Mouse (Mus musculus): ENCODE results near the gene Stat1.
A peak's percentile ranks its signal among the peaks of the same experiment; 100 is the strongest.

Gene Stat1

DNA sequence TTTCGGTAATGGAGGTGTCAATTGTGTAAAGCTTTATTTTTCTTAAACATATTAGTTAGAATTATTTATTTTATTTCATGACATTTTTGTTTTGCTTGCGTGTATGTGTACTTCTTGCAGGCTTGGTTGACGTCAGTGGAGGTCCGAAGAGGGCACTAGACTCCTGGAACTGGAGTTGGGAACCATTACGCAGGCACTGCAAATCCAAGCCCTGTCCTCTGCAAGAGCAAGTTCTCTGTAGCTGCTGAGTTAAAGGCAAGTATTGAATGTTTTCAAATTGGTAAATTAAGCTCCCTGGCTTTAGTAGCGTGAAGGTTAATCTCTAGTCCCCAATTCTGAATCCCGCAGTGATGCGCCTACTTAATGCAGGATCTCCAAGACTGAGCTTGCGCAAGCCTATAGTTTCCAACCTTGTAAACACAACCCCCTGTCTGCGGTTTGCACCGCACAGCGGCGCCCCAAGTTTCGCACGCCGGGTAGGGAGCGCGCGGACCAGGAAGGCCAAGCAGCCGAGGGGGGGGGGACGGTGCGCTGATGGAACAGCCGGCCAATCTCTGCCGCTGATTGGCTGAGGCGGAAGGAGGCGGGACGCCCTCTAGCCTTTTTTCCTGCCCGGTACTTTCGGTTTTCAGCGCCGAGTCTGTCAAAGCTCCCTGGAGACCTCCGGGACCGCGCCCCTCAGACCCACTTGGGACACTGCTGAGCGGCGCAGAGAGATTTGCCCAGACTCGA is at the start of gene Stat1:
Gene Stat1 (plus strand): TSS at position 581 of the 732 bp plus-strand sequence.
- peak; percentile 87 to 96 for DNase-seq (ENCODE audit: inconsistent age in 2 of 2, low spot score in 1 of 2)

DNA sequence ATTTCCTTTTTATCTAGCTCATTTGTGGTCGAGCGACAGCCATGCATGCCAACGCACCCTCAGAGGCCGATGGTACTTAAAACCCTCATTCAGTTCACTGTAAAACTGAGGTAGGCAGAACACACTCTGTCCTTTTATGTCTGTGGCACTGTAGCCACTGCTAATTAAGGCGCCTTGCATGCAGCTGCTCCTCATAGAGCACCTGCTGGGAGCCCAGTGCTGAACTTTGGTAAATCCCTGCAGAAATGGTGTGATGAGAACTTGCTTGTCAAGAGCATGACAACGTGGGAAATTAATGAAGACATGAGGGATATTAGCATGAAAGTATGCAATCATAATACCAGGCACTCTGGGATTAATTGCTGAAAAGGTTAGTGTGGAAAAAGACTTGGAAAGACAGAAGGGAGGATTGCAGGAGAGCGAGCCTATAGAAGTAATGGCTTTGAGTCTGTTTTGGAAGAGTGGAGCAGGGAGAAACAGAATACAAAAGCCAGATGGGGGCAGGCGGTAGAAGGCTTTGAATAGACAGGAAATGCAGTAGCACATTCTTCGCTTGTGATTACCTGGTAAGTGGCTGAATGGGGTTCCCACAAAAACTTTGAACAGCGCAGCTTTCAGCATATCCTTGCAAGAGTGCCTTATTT is 39.4 kb upstream of the Stat1 start:
- DNase-seq (ENCODE audit: inconsistent age in 2 of 2, low spot score in 1 of 2), result no peak

DNA sequence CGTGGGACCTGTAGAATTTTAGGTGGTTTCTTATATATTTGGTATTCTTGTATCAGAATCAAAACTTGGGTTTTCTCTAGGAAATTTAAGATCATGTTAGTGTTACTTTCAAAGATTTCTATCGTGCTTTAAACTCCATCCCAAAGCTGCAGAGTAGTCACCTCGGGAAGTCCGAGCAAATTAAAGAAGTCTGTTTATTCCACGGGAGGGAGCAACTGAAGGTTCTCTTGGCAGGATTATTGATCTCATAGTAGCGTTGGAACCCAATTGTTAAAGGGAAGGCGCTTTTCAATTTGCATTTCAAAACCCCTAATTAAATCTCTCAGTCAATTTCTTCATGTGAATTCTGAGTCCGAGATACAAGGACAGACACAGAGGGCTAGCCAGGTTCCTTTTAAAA is 38.9 kb upstream of the Stat1 start:
- DNase-seq (ENCODE audit: inconsistent age in 2 of 2, low spot score in 1 of 2), result no peak

DNA sequence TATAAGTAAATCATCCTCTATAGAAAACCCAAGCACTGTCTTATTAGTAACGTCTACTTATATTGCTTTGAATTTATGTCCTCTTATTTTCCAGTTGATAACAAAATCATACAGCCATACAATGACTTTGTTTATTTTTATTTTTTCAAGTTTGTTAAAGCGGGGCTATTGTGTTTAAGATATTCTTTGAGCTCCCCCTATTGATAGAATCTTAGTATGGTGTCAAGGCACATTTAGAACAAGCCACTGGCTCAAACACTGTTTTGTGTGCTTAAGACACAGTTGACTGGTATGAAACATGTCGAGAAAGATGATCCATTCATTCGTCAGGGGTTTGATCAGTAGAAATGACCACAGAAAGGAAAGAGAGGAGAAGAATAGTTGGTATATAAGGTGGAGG is 33.0 kb upstream of the Stat1 start:
- no peak for DNase-seq (ENCODE audit: inconsistent age in 2 of 2, low spot score in 1 of 2)

DNA sequence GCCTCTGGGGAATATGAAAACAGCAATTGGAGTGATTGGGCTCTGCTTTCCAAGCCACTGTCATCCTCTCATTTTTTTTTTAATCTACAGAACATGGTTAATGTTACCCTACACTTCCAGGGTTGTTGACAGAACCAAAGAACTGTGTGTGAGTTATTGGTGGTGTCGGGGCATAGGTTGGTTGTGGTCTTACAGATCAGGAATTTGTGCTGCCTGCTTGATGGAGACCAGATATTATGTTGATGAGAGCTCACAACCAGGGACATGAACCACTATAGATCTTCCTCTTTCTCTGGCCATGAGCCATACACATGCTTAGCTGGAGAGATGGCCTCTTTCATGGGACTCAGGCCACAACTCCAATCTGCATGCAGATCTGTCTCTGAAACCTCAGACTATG is 32.1 kb upstream of the Stat1 start:
- DNase-seq (ENCODE audit: inconsistent age in 2 of 2, low spot score in 1 of 2), result no peak

DNA sequence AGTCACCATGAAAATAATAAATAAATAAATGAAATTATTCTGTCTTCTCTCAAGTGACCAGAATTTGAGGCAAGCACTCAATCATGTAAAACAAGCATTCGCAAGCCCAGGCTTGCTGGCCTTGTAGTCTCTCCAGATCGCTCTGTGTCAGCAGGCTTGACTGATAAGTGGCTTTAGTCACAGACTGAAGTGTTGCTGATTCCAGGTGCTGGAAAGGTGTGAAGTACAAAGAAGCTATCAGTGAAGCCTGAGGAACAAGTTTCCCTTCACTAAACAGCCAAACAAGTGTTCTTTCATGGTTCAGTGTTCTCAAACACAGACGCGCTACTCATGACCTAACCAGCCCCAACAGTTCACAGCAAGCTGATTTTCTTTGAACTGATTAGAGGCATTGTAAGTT is 30.6 kb upstream of the Stat1 start:
- no peak for DNase-seq (ENCODE audit: inconsistent age in 2 of 2, low spot score in 1 of 2)

DNA sequence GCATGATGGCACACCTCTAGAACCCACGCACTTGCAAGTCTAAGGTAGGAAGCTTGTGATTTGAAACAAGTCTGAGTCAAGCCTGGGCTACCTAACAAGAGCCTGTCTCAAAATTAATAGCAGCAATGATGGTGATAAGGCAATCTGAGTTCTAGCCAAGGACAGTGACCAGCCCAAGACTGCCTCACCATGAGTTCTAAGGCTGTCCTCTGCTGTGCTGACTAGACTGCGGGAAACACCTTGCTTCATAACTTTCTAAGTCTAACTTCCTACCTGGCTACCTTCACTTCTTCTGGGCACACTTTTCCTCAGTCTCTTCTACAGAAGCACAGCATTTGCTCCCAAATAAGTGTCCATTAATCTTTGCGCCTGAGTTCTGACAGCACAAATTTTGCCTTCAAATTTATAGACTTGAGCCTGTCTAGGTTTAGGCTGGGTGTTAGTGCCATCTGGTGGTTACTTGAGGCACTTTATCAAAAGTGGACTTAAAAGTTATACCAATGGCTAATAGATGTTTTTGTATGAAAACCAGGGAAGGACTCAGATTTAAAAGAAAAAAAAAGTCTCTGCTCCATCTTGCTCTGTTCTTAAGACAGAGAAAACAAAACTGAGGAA is 20.5 kb upstream of the Stat1 start:
- peak in 1 of 2 experiments; percentile 76 for DNase-seq (ENCODE audit: inconsistent age in 2 of 2, low spot score in 1 of 2)

DNA sequence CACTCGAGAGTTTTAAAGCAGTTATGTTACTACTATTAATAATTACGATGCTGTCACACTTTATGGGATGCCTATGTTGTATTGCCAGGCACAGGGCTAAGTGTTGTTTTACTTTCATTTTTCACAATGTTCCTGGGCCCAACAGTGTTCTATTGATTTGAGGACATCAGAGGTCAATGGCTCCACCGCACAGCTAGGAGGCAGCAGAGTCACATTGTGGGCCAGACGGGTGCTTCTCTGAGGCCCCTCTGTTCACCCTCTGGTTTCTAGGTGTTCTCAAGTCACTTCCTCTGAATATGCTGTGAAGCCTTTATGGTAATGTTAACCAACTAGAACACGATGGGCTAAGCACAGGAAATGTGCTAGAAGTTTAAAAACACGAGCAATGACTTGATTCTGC is 18.7 kb upstream of the Stat1 start:
- DNase-seq (ENCODE audit: inconsistent age in 2 of 2, low spot score in 1 of 2), result peak in 1 of 2 experiments; percentile 50

DNA sequence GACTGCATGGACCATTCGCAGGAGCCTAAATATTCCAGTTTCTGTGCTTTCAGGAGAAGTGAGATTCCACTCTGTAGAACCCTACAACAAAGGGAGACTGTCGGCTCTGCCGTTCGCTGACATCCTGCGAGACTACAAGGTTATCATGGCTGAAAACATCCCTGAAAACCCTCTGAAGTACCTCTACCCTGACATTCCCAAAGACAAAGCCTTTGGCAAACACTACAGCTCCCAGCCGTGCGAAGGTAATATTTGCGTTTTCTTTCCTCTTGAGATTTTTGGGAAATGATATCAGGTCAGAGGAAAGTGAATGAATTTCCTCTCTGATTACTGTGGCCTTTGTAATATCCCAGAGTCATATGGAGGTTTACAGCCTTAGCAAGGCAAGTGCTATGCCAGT is 16.4 kb upstream of the Stat1 start:
- DNase-seq (ENCODE audit: inconsistent age in 2 of 2, low spot score in 1 of 2), result no peak

DNA sequence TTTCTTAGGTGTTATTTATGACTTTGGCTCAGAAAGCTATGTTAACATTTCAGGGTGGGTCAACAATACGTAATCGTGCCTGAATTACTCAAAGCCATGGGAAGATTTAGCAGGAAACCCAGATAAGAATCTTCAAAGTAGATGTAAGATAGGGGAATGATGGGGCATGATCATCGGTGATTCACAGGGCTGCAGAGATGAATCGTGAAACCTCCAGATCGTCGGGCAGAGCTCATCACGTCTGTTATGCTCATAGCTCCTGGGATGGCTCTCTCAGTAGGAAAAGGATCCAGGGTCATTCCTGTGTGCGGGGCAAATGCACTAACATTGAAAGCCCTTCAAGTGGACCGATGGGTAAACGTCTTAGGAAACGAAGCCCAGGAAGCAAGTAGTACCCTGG is 12.0 kb upstream of the Stat1 start:
- DNase-seq (ENCODE audit: inconsistent age in 2 of 2, low spot score in 1 of 2), result peak; percentile 43 to 74

DNA sequence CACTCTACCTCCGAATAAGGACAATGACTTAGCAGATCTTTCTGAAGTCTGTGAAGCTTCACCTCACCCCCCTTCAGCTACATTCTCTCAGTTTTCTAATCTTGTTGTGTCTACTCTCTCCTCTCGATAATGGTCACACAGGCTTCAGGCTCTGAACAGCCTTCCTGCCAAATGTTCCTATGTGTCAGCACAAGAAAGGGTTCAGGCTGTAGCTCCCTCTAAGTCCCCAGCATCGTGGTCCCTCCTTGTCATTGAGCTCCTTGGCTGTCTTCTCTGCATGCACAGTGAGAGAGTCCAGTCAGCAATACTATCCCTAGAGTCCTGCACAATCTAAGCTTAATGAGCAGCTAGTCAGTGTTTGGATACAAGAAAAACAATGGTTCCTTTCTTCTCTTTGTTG is 8.0 kb upstream of the Stat1 start:
- no peak for DNase-seq (ENCODE audit: inconsistent age in 2 of 2, low spot score in 1 of 2)

DNA sequence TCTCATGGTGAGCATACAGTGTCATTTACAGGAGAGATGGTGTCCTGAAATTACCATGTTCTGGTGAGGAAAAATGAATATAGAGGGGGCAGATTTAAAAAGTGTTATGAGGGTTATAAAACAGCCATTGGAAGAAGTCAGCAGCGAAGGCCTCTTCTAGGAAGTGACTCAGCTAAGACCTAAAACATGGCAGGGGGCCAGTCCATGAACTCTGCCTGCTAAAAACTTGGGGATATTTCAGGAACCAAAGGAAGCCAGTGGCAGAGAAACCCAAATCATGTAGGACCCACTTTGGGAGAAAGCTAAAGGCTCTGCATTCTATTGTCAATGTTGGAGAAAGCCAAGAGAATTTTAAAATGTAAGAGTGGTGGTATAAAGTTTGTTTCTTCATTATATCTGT is 6.9 kb upstream of the Stat1 start:
- DNase-seq (ENCODE audit: inconsistent age in 2 of 2, low spot score in 1 of 2), result peak; percentile 39 to 80

DNA sequence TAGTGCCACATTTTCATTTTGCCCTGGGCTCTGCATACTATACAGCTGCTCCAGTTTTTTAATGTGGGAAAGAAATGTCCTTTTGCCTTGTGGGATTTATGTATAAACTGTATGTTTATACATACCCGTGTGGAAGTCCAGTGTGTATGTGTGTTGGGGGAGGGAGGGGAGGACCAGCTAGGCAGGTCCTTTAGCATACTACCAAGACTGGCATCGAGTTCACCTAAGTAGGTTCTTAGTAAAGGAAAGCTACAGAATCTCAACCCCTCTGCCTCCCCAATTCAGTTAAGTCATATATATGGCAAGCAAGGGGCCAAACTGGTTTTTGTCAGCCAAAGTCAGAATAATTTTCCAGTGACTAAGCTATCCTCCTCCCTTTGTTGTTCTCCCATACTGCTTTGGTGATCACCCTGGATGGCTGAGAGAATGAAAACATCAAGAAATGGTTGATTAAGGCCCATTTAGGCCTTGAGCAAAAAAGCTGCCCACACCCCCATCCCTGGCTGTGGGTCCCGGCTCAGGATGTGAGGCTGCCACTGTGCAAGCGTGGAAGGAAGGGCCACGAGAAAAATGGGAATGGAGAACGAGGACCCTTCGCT is 6.1 kb upstream of the Stat1 start:
- DNase-seq (ENCODE audit: inconsistent age in 2 of 2, low spot score in 1 of 2), result no peak

DNA sequence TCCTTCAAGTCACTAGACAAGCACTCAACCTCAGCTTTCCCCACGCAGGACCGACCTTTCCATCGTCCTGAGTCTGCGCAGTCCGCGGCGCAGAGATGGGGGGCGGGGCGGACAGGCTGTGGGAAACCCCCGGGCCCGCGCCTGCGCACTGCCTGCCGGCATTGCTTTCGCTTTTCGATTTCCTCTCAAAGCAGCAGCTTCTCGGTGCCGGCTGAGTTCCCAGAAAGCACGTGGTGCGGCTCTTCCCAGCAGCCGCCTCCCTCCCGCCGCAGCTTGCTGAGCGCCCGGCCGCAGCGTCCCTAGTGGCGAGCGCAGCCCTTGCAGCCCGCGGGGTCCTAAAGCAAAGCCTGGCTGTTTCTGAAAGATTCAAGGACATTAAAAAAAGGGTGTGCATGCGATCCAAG is 5.6 kb upstream of the Stat1 start:
- DNase-seq (ENCODE audit: inconsistent age in 2 of 2, low spot score in 1 of 2), result peak; percentile 98 to 99

DNA sequence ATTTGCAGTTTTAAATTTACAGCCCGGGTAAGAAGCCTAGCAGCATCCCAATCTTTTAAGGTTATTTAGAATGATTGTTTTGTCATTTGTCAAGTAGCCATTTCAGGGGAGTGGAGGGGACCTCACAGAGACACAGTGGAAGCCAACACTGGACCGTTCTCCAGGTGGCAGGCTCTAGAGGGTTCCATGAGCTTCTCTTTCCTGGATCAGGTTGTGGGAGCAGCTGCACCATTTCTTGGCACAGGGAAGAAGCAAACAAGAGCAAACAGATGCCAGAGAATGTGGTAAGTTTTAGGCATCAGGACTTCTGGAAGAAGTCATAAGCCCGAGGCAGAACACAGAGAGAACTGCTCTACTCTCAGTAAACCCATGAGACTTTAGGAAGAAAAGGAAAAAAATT is 2.8 kb upstream of the Stat1 start:
- DNase-seq (ENCODE audit: inconsistent age in 2 of 2, low spot score in 1 of 2), result no peak

DNA sequence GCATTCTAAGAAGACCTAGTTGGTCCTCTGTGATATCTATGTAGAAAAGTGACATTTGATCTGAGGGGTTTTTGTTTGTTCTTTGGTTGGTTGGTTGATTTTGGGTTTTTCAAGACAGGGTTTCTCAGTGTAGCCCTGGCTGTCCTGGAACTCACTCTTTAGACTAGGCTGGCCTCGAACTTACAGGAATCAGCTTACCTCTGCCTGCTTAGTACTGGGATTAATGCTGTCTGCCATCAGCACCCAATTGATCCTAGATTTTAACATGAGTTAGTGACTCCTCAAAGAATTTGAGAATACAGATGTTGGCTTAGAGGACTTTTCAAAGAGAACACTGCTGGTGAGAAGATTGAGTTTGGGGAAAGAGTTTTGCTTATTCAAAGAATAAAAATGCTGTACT is 1.5 kb upstream of the Stat1 start:
- no peak for DNase-seq (ENCODE audit: inconsistent age in 2 of 2, low spot score in 1 of 2)

DNA sequence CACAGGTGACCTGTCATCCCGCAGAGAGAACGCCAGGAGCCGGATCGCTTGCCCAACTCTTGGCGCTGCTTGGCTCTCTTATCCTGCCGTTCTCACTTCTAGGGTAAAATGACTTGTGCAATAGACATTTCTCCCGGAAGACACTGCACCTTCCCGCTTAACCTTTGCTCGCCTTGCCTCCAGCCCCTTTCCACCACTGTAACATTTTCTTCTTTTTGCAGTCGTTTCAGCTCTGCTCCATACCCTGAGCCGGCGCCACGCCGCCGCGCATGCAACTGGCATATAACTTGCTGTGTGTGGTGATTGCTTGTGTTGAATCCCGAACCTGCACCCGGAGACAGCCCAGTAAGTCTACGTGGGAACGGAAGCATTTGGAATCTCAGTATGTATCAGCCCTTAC is 451 bp downstream of the Stat1 start:
- DNase-seq (ENCODE audit: inconsistent age in 2 of 2, low spot score in 1 of 2), result peak in 1 of 2 experiments; percentile 77

DNA sequence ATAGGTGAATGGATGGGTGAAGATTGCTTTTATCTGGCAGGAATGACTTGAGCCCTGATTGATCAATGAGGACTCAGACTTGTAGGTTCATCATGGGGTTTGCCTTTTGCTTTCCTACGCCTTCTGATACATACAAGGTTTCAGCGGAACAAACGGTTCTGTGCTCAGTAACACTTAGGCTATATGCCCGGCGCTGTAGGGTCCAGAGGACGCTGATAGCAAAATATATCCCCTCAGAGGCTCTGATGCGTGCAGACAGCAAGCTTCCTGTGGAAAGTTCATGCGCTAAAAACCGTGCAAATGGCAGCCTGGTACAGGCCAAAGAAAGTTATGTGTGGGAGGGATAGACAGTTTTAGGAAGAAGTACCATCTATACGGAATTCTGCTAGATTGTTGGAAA is 951 bp downstream of the Stat1 start:
- no peak for DNase-seq (ENCODE audit: inconsistent age in 2 of 2, low spot score in 1 of 2)

DNA sequence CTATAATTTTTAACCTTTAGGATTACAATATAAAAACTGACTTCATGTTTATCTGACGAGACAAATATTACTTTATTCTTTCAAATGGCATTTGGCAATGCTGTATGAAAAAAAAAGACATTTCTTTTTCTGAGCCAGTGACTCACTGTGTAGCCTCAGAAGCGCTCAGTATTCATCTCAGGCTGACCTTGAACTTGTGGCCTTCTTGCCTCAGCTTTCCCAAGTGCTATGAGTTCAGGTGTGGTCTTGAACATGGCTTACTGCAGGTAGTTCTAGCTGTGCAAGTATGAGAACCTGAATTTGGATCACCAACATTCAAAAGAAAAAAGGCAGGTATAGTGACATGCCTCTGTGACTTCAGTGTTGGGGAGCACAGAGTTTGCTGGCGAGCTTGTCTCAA is 1.8 kb downstream of the Stat1 start:
- DNase-seq (ENCODE audit: inconsistent age in 2 of 2, low spot score in 1 of 2), result peak in 1 of 2 experiments; percentile 60

DNA sequence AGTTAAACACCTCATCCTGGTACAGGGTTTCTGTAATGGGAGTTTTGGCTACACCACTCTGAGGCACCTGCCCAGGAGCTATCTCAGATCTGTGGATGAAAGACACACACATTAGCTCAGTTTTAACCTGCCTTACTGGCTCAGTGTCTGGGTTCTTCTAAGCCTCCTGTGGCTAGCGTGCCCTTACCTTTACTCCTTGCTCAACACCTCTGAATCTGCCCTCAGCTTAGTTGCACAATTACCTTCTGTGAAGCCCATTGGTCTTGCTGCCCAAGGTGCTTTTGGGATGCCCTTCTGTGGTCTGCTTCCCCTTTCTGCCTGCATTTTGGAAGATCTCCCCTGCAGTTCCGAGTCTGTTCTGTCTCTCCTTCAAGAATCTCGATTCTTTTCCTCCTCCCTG is 5.6 kb downstream of the Stat1 start:
- DNase-seq (ENCODE audit: inconsistent age in 2 of 2, low spot score in 1 of 2), result no peak

DNA sequence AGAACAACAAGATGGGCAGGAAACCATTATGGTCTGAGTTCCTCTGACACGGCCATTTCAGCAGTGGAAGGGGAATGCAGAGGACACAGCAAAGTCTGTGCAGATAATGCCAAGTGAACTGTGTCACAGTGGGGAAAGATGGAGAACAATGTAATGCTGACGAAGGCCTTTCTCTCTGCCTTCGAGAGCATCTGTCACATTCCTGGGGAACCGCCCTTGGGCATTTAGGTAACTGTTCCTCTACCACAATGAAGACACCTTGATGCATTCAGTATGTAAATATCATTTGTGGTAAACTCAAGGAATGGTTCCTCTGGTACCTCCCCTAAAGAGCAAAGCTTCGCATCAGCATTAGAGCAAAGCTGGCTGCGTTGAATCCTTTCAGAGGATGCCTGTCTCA is 8.1 kb downstream of the Stat1 start:
- no peak for DNase-seq (ENCODE audit: inconsistent age in 2 of 2, low spot score in 1 of 2)

DNA sequence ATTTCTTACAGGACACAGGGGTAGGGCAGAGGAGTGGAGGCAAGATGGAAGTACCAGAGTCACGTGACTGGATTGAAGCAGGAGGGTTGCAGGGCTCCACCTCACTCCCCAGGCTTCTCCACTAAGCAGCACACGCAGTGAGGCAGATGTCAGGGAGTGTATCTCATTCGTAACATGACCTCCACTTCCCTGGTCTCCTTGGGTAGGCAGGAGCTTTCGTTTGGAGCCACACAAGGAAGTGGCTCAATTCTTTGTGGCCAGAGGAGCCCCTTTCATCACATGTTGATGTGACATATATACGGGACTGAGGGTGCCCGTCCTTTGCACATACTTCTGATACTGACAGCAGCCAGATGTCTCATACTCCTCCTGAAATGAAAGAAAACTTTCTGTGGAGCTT is 10.6 kb downstream of the Stat1 start:
- no peak for DNase-seq (ENCODE audit: inconsistent age in 2 of 2, low spot score in 1 of 2)

Measured in adrenal gland, adult (tissue).